Mouse (Mus musculus): ENCODE data around the gene Myom1. TPM values are rescaled to one million over a fixed set of nuclear protein-coding genes. Genes with fewer than 3 reads are reported as not detected.

Myom1 gene
- polyA plus RNA-seq, 1 experiment, result 2.1 TPM

DNA sequence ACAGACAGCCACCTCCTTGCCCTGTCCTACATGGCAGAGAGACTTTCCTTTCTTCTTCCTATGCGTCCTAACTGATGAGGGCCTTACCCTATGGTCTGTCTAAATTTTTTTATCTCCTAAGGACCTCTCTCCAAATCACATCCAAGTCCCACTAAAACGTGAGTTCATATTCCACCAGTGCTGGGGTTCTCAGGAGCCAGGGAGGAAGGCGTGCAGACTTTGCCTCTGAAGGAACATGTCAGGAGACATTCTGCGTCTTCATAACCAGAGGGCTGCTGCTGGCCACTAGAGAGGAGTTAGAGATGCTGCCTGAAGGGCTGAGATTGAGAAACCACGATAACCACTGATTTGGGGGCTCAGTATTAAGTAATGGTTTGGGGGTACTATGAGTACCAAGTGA lies 4.5 kb downstream of the Myom1 start:
- H3K27ac ChIP-seq (ENCODE audit: control insufficient read depth, insufficient read depth, low read depth, low read length), result no peak overlapping the region

GRCm38 (mm10) chr17:71008676-71009075 lies 6.2 kb downstream of the Myom1 start:
- Histone ChIP-seq H3K36me3 (ENCODE audit: control insufficient read depth, insufficient read depth, low read length) (no peaks in the 10 kb centered on the region), H3K4me1 (ENCODE audit: control insufficient read depth, insufficient read depth, low read length) (peaks cover 5% of the 10 kb centered on the region), H3K27ac (ENCODE audit: control insufficient read depth, insufficient read depth, low read depth, low read length) (no peak overlapping the region), H3K4me3 (ENCODE audit: control insufficient read depth, low read depth, low read length) (no peak overlapping the region), H3K27me3 (ENCODE audit: control insufficient read depth, insufficient read depth, low read length) (no peaks in the 10 kb centered on the region)
- no peak for TF ChIP-seq CTCF (IDR thresholded peaks at IDR 0.05; ENCODE audit: control insufficient read depth, insufficient read depth, insufficient replicate concordance, low read depth, low read length)

More for the DNA sequence above, 4.5 kb downstream of the Myom1 start:
- Histone ChIP-seq H3K4me1 (ENCODE audit: control insufficient read depth, insufficient read depth, low read length) (peaks cover 11% of the 10 kb centered on the region), H3K27me3 (ENCODE audit: control insufficient read depth, insufficient read depth, low read length) (no peaks in the 10 kb centered on the region), H3K4me3 (ENCODE audit: control insufficient read depth, low read depth, low read length) (no peak overlapping the region), H3K36me3 (ENCODE audit: control insufficient read depth, insufficient read depth, low read length) (no peaks in the 10 kb centered on the region)
- no peak for TF ChIP-seq CTCF (IDR thresholded peaks at IDR 0.05; ENCODE audit: control insufficient read depth, insufficient read depth, insufficient replicate concordance, low read depth, low read length)
- no peak for TF ChIP-seq POLR2A (IDR thresholded peaks at IDR 0.05; ENCODE audit: control insufficient read depth, low read depth, low read length)

DNA sequence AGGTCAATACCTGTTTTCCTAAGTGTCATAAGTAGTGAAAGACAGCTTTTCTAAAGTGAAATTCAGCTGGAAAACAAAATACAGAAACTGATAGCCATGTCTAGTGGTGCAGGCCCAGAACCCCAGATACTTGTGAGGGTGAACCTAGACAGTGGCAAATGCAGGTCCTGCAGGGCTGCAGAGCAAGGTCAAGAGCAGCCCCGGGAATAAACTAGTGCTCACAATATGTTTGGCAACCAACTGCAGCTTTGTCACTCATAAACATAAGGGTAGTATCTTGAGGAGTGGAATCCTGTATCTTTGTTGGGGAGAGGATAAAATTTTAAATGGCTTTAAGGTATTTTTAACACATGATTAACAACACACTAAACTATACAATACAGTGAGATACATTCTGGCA lies 7.3 kb downstream of the Myom1 start:
- Histone ChIP-seq H3K27me3 (ENCODE audit: control insufficient read depth, insufficient read depth, low read length) (no peaks in the 10 kb centered on the region), H3K4me1 (ENCODE audit: control insufficient read depth, insufficient read depth, low read length) (peaks cover 5% of the 10 kb centered on the region), H3K27ac (ENCODE audit: control insufficient read depth, insufficient read depth, low read depth, low read length) (no peak overlapping the region), H3K4me3 (ENCODE audit: control insufficient read depth, low read depth, low read length) (no peak overlapping the region), H3K36me3 (ENCODE audit: control insufficient read depth, insufficient read depth, low read length) (no peaks in the 10 kb centered on the region)
- TF ChIP-seq POLR2A (IDR thresholded peaks at IDR 0.05; ENCODE audit: control insufficient read depth, low read depth, low read length) (no peak), CTCF (IDR thresholded peaks at IDR 0.05; ENCODE audit: control insufficient read depth, insufficient read depth, insufficient replicate concordance, low read depth, low read length) (no peak)

DNA sequence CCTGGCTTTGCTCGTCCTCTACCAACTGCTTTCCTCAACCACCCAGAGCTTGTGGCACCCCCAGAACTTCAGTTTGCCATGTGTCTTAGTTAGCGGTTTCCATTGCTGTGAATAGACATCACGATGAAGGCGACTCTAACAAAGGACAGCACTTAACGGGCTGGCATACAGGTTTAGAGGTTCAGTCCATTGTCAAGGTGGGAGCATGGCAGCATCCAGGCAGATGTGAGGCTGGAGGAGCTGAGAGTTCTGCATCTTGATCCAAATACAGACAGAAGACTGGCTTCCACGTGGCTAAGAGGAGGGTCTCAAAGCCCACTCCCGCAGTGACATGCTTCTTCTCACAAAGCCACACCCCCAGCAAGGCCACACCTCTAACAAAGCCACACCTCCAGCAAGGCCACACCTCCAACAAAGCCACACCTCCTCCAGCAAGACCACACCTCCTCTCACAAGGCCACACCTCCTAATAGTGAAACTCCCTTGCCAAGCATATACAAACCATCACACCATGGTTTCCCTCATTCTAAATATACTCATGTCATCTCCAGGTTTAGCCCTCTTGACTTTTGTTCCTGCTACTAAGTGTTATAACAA lies 8.3 kb downstream of the Myom1 start:
- no peaks in the 10 kb centered on the region for H3K27me3 ChIP-seq (ENCODE audit: control insufficient read depth, insufficient read depth, low read length)
- peak overlapping the region; percentile 22 for H3K4me3 ChIP-seq (ENCODE audit: control insufficient read depth, low read depth, low read length)
- TF ChIP-seq CTCF (IDR thresholded peaks at IDR 0.05; ENCODE audit: control insufficient read depth, insufficient read depth, insufficient replicate concordance, low read depth, low read length) (no peak), POLR2A (IDR thresholded peaks at IDR 0.05; ENCODE audit: control insufficient read depth, low read depth, low read length) (no peak)
- peaks cover 5% of the 10 kb centered on the region for H3K4me1 ChIP-seq (ENCODE audit: control insufficient read depth, insufficient read depth, low read length)
- H3K27ac ChIP-seq (ENCODE audit: control insufficient read depth, insufficient read depth, low read depth, low read length), result no peak overlapping the region
- H3K36me3 ChIP-seq (ENCODE audit: control insufficient read depth, insufficient read depth, low read length), result no peaks in the 10 kb centered on the region

DNA sequence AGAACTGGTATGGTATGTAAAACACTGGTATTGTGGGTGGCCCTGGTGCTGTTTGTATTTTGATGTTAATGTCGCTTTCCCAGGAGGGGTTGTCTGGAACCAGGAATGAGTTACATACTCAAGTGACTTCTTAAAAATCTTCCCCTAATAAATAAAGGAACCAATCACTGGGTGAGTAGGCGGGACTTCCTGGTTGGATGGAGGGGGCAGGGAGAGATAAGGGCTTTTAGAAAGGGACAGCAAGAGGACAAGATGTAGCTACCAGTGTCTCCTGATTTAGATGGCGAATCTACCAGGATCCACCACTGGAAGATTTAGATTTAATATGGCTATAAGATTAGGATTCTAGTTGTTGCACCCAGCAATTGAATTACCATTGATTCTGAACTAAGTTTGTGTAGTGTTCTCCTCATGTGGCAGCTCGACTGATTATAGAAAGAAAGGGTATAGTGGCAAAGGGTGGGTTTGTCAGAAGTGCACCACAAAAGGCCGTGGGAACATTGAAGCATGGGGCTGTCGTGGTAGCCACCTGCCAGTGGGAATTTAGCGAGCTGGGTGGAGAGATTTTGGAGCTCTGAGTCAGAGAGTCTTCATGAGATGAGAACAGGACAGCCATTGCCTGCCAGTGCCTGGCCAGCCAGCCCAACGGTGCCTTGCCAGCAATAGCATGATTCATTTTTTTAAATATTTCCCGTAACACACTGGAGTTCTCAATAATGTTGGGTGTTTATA lies 9.7 kb downstream of the Myom1 start:
- Histone ChIP-seq H3K36me3 (ENCODE audit: control insufficient read depth, insufficient read depth, low read length) (no peaks in the 10 kb centered on the region), H3K27me3 (ENCODE audit: control insufficient read depth, insufficient read depth, low read length) (no peaks in the 10 kb centered on the region), H3K4me1 (ENCODE audit: control insufficient read depth, insufficient read depth, low read length) (peaks cover 5% of the 10 kb centered on the region), H3K4me3 (ENCODE audit: control insufficient read depth, low read depth, low read length) (no peak overlapping the region), H3K27ac (ENCODE audit: control insufficient read depth, insufficient read depth, low read depth, low read length) (no peak overlapping the region)
- TF ChIP-seq CTCF (IDR thresholded peaks at IDR 0.05; ENCODE audit: control insufficient read depth, insufficient read depth, insufficient replicate concordance, low read depth, low read length), result no peak
- TF ChIP-seq POLR2A (IDR thresholded peaks at IDR 0.05; ENCODE audit: control insufficient read depth, low read depth, low read length), result no peak

DNA sequence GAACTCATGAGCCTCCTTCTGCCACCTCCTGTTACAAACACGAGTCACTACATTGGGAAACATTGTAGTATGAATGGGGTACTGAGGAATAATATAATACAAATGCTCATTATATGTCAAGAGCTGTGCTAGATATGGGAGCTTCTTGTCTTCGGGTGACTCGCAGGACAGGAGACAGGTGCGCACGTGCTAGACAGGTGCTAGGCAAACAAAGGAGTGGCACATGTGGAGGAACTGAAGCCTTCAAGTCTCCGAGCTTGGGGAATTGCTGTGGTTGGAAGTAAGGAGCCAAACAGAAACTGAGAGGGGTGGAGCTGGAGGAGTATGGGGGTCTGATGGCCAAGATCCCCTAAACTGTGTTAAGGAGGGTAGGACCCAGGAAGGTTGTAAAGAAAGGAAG lies 10.7 kb downstream of the Myom1 start:
- no peaks in the 10 kb centered on the region for H3K27me3 ChIP-seq (ENCODE audit: control insufficient read depth, insufficient read depth, low read length)

GRCm38 (mm10) chr17:71014911-71015310 lies 12.5 kb downstream of the Myom1 start:
- H3K4me3 ChIP-seq (ENCODE audit: control insufficient read depth, low read depth, low read length), result no peak overlapping the region
- peaks cover 5% of the 10 kb centered on the region for H3K4me1 ChIP-seq (ENCODE audit: control insufficient read depth, insufficient read depth, low read length)
- H3K36me3 ChIP-seq (ENCODE audit: control insufficient read depth, insufficient read depth, low read length), result no peaks in the 10 kb centered on the region
- peak overlapping the region; percentile 69; the same call in 1 of the 2 replicates for H3K27ac ChIP-seq (ENCODE audit: control insufficient read depth, insufficient read depth, low read depth, low read length)
- TF ChIP-seq CTCF (IDR thresholded peaks at IDR 0.05; ENCODE audit: control insufficient read depth, insufficient read depth, insufficient replicate concordance, low read depth, low read length) (no peak), POLR2A (IDR thresholded peaks at IDR 0.05; ENCODE audit: control insufficient read depth, low read depth, low read length) (no peak)
- no peaks in the 10 kb centered on the region for H3K27me3 ChIP-seq (ENCODE audit: control insufficient read depth, insufficient read depth, low read length)

More for the DNA sequence above, 10.7 kb downstream of the Myom1 start:
- TF ChIP-seq POLR2A (IDR thresholded peaks at IDR 0.05; ENCODE audit: control insufficient read depth, low read depth, low read length), result no peak
- TF ChIP-seq CTCF (IDR thresholded peaks at IDR 0.05; ENCODE audit: control insufficient read depth, insufficient read depth, insufficient replicate concordance, low read depth, low read length), result no peak
- Histone ChIP-seq H3K4me3 (ENCODE audit: control insufficient read depth, low read depth, low read length) (no peak overlapping the region), H3K4me1 (ENCODE audit: control insufficient read depth, insufficient read depth, low read length) (peaks cover 5% of the 10 kb centered on the region), H3K27ac (ENCODE audit: control insufficient read depth, insufficient read depth, low read depth, low read length) (no peak overlapping the region), H3K36me3 (ENCODE audit: control insufficient read depth, insufficient read depth, low read length) (no peaks in the 10 kb centered on the region)
